Mouse (Mus musculus) kidney, postnatal 0 days (tissue): ENCODE data around the gene Mecom. TPM values are rescaled to one million over a fixed set of nuclear protein-coding genes. Genes with fewer than 3 reads are reported as not detected.

ENCODE experiments used
- ATAC-seq: fragments of 200-750 bp; cut with Nextera tagmentation; replicated peaks from 2 replicates; pipeline ENCODE4 v1.8.0; 2017; ENCODE audit warnings: low read depth, moderate number of reproducible peaks, moderate TSS enrichment, moderate library complexity; ENCODE audit not compliant: low FRiP score
- DNase-seq: peaks from one replicate; pipeline ENCODE4 v3.0.0-alpha.2; 2016; ENCODE audit warnings: low spot score
- H3K27ac ChIP-seq: fragments of 300-500 bp; sonication (generic); 2 replicates; pipeline ENCODE4 v1.5.1; 2014; ENCODE audit warnings: mild to moderate bottlenecking
- H3K27me3 ChIP-seq: fragments of 300-500 bp; sonication (generic); 2 replicates; pipeline ENCODE4 v1.6.1; 2014; ENCODE audit warnings: low read length, mixed read lengths; ENCODE audit not compliant: insufficient read depth
- H3K36me3 ChIP-seq: fragments of 300-500 bp; sonication (generic); 2 replicates; pipeline ENCODE4 v1.6.1; 2014; ENCODE audit warnings: low read length, mixed read lengths; ENCODE audit not compliant: insufficient read depth
- H3K4me1 ChIP-seq: fragments of 300-500 bp; sonication (generic); replicated peaks from 2 replicates; pipeline ENCODE4 v1.6.1; 2014; ENCODE audit warnings: antibody characterized with exemption, low read length, mixed read lengths; ENCODE audit not compliant: insufficient read depth
- H3K4me2 ChIP-seq: fragments of 300-500 bp; sonication (generic); 2 replicates; pipeline ENCODE4 v1.6.1; 2014; ENCODE audit warnings: mild to moderate bottlenecking, low read length, moderate library complexity, mixed read lengths
- H3K4me3 ChIP-seq: fragments of 300-500 bp; sonication (generic); replicated peaks from 2 replicates; pipeline ENCODE4 v1.5.1; 2014; ENCODE audit warnings: low read depth, low read length
- H3K9ac ChIP-seq: fragments of 300-500 bp; sonication (generic); 2 replicates; pipeline ENCODE4 v1.6.1; 2014; ENCODE audit warnings: low read depth, low read length
- H3K9me3 ChIP-seq: fragments of 300-500 bp; sonication (generic); replicated peaks from 2 replicates; pipeline ENCODE4 v1.6.1; 2016; ENCODE audit warnings: low read length, inconsistent platforms, mixed read lengths
- CTCF ChIP-seq: IDR thresholded peaks from 2 replicates; pipeline ENCODE4 v1.5.1; 2016; ENCODE audit warnings: antibody characterized with exemption, low read depth, mild to moderate bottlenecking, moderate library complexity
- WGBS: fragments of 180-500 bp; shearing (Covaris S2); extraction: QIAGEN DNeasy Blood & Tissue Kit; methylation state at CpG from one replicate; pipeline ENCODE4 v1.1.7; 2014; 5-methylcytosine and 5-hydroxymethylcytosine counted together
- polyA plus RNA-seq: library from polyadenylated mRNA; unstranded; fragments of >200 nt; fragmentation: Nextera tagmentation; extraction: Ambion mirVana; gene quantifications from 2 replicates; pipeline ENCODE4 v1.2.1, GENCODE M21; 2015

Gene Mecom
- polyA plus RNA-seq, 1 experiment from 2014 or later = 54.7 TPM

GRCm38 (mm10) chr3:30314955-30315354, 232.9 kb downstream of the Mecom start:
- Histone ChIP-seq H3K27me3 (no peaks in the 10 kb centered on the region), H3K4me2 (no peak overlapping the region), H3K9ac (no peak overlapping the region), H3K4me3 (no peak overlapping the region), H3K4me1 (no peaks in the 10 kb centered on the region), H3K36me3 (no peaks in the 10 kb centered on the region), H3K27ac (no peak overlapping the region), H3K9me3 (no peaks in the 10 kb centered on the region)
- TF ChIP-seq CTCF = no peak
- 37% methylated on average over 2 of the region's 2 CpGs for WGBS
- no peak for DNase-seq
- ATAC-seq = no peak

GRCm38 (mm10) chr3:30308081-30308480, 239.7 kb downstream of the Mecom start:
- WGBS = 56% methylated on average over 4 of the region's 4 CpGs
- Histone ChIP-seq H3K4me3 (no peak overlapping the region), H3K27ac (no peak overlapping the region), H3K4me2 (no peak overlapping the region), H3K9ac (no peak overlapping the region), H3K27me3 (no peaks in the 10 kb centered on the region), H3K36me3 (no peaks in the 10 kb centered on the region), H3K9me3 (no peaks in the 10 kb centered on the region), H3K4me1 (no peaks in the 10 kb centered on the region)
- TF ChIP-seq CTCF = peak; percentile 28; the same call in 1 of the 2 replicates
- DNase-seq = no peak
- no peak for ATAC-seq

DNA sequence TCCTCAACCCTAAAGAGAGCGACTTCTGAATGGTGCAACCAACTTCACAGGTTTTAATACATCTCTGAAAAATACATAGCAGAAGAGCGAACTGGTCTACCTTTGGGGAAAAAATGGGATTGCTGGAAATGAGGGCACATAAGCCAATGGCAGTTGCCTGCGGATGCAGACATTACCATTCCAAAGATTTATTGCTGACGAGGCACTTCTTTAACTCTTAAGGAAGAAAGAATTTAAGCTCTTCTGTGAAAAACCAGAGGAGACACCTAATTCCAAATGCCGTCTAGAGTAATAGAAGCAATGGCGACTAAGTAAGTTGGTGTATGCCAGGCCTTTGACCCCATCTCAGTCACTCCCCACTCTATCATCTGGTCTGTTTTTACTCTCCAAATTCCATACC, 240.2 kb downstream of the Mecom start:
- DNase-seq (no peak), ATAC-seq (no peak)
- H3K4me2 ChIP-seq = no peak overlapping the region
- no peak overlapping the region for H3K9ac ChIP-seq
- H3K27ac ChIP-seq = no peak overlapping the region
- no peaks in the 10 kb centered on the region for H3K4me1 ChIP-seq
- TF ChIP-seq CTCF = no peak
- no peaks in the 10 kb centered on the region for H3K36me3 ChIP-seq
- H3K4me3 ChIP-seq = no peak overlapping the region
- H3K9me3 ChIP-seq = no peaks in the 10 kb centered on the region
- no peaks in the 10 kb centered on the region for H3K27me3 ChIP-seq
- 83% methylated on average over 6 of the region's 6 CpGs for WGBS

DNA sequence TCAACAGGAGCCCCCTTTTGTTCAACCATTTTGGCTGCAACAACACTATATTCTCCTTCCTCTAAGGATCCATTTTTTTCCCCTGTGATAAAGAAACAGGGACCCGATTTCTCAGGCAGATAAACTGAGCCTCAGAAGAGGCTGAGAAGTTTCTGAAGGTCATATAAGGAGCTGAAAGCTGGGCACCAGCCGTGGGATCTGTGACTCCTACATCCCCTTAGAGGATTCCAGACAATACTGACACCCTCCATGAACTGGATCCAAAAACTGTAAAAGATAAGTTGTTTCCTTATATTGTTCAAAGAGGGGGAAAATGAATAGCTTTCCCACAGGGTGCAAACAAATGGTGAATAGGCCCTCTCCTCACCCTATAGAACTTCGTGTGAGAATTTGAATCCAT, 241.7 kb downstream of the Mecom start:
- Histone ChIP-seq H3K9me3 (no peaks in the 10 kb centered on the region), H3K27me3 (no peaks in the 10 kb centered on the region), H3K9ac (no peak overlapping the region), H3K4me2 (no peak overlapping the region), H3K4me1 (no peaks in the 10 kb centered on the region), H3K4me3 (no peak overlapping the region), H3K36me3 (no peaks in the 10 kb centered on the region), H3K27ac (no peak overlapping the region)
- DNase-seq (no peak), ATAC-seq (no peak)
- WGBS = 64% methylated on average over 3 of the region's 3 CpGs
- no peak for TF ChIP-seq CTCF

DNA sequence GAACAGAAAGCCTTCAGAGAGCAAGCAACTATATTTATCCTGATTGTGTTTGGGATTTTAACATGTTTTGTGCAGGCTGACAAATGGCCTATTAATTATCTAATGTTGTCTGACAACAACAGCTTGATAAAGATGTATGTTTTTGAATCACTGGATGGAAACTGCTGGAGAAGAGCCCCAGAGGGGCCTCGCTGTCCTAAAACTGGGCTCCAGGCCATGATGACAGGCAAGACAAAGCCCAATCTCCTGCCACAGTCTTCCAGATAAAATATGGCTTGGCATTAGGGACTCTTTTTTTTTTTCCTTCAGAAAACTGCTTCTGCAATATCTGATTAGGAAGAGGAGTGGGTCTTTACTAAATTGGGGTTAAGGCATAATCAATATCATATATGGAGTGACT, 248.3 kb downstream of the Mecom start:
- ATAC-seq = no peak
- no peak overlapping the region for H3K9ac ChIP-seq
- no peak overlapping the region for H3K27ac ChIP-seq
- DNase-seq = no peak
- no peak for TF ChIP-seq CTCF
- H3K27me3 ChIP-seq = no peaks in the 10 kb centered on the region
- no peaks in the 10 kb centered on the region for H3K36me3 ChIP-seq
- no peak overlapping the region for H3K4me3 ChIP-seq
- no peaks in the 10 kb centered on the region for H3K9me3 ChIP-seq
- H3K4me2 ChIP-seq = no peak overlapping the region
- 0 out of 2 replicates have a peak, but pooled peaks cover 4% of the 10 kb centered on the region for H3K4me1 ChIP-seq
- 56% methylated on average over 1 of the region's 1 CpGs for WGBS

- H3K9me3 ChIP-seq = no peaks in the 10 kb centered on the region
- H3K4me1 ChIP-seq = 0 out of 2 replicates have a peak, but pooled peaks cover 1% of the 10 kb centered on the region
- ATAC-seq (no peak), DNase-seq (no peak)
- H3K27me3 ChIP-seq = no peaks in the 10 kb centered on the region
- H3K4me2 ChIP-seq = no peak overlapping the region
- no peak for TF ChIP-seq CTCF
- no peak overlapping the region for H3K27ac ChIP-seq
- no peak overlapping the region for H3K4me3 ChIP-seq
- WGBS = 85% methylated on average over 5 of the region's 5 CpGs
- H3K36me3 ChIP-seq = no peaks in the 10 kb centered on the region
- H3K9ac ChIP-seq = no peak overlapping the region
Measured at GRCm38 (mm10) chr3:30294433-30294832, 253.4 kb downstream of the Mecom start.

DNA sequence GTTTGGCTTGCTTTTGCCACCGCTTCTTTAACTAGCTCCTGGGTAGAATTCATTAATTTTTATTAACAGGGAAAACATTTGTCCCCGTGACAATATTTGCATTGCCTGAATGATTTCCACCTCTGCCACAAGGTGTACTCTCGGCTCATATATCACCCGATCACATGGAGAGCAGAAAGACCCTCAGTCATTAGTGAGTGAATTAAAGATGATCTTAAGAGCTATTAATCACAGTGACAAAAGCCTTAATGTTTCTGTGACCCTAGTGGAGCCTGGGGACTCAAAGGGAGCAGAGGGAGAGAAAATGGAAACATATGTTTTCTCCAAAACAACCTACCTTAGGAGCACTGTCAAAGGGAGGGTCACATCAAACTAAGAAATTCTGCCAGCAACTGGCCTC, 261.3 kb downstream of the Mecom start:
- no peak for TF ChIP-seq CTCF
- DNase-seq = no peak
- no peak overlapping the region for H3K9ac ChIP-seq
- H3K4me1 ChIP-seq = no peaks in the 10 kb centered on the region
- ATAC-seq = no peak
- 21% methylated on average over 4 of the region's 4 CpGs for WGBS
- no peak overlapping the region for H3K27ac ChIP-seq
- no peaks in the 10 kb centered on the region for H3K9me3 ChIP-seq
- no peaks in the 10 kb centered on the region for H3K27me3 ChIP-seq
- no peaks in the 10 kb centered on the region for H3K36me3 ChIP-seq
- no peak overlapping the region for H3K4me3 ChIP-seq
- H3K4me2 ChIP-seq = no peak overlapping the region
